Mouse (Mus musculus) lung, postnatal 25 days (tissue): ENCODE data around the gene Mxra7.
"Not testable (repeated sequence)": the region's sequence is repeated elsewhere in the genome, so short reads cannot be mapped to it uniquely, and the experiment has no call there.

Experiments
- DNase-seq: peaks from one replicate; pipeline ENCODE4 v3.0.0; 2022; ENCODE audit warnings: low spot score

The Mxra7 gene

DNA sequence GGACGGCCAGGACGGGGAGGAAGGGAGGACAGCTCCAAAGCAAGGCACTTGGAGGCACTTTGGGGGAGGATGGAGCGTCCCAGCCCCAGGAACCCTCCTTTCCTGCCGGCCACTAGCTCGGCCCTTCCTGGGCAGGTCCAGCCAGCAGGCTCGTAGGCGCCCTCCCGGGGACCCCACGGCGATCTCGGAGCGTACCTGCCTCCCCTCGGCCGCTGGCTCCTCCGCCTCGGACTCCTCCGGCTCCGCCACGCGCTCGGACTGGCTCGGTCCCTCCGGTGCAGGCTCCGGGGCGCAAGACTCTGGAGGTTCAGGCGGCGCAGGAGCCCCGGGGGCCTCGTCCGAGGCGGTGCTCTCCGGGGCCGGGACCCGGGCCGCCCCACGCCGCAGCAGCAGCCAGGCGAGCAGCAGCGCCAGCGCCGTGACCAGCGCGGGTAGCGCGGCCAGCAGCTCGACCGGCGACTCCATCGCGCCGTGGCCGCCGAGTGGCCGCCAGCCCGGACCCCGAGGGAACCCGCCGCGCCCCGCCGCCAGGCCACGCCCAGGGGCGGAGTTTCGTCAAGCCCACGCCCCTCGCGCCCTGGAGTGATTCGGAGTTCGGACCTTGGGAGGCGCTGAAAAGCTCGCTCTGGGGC, at the start of gene Mxra7:
Gene Mxra7, minus strand, starts transcription at position 513 of the 632 bp plus-strand sequence.
- peak; percentile 84 for DNase-seq

DNA sequence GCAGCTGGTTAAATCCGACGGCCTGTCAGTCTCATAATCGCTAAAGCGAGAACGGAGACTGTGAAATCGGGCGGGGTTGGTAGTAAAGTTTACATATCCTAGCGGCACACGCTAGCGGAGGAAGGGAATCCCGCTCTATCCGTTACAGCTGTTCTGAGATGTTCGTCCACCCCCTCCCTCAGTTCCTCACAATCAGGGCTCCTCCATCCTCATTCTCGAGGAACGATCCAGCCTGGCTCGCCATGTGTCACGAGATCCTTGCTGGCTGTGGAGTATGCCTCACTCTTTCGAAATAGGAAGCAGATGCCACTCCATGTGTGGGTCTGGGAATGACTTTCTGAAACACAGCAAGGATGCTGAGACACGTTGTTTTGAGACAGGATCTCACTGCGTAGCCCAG, 46.1 kb upstream of the Mxra7 start:
- DNase-seq = no peak

DNA sequence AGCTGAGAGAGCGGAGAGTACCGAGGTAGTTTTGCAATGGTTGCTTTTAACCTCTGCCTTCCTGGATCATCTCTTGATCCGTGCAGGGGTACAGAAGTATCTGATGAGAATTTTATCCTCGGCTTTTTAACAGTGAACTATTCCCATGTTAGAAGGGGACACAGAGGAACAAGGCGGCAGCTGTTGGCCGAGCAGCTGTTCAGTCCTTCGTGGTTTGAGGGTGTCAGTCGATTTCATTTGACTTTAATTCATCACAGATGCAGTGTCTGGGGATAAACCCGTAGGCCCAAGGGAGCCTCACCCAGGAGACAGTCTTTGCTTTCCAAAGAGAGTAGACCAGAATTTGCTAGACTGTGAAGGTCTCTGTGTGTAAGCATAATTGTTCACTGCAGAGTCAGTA, 43.7 kb upstream of the Mxra7 start:
- DNase-seq = no peak

DNA sequence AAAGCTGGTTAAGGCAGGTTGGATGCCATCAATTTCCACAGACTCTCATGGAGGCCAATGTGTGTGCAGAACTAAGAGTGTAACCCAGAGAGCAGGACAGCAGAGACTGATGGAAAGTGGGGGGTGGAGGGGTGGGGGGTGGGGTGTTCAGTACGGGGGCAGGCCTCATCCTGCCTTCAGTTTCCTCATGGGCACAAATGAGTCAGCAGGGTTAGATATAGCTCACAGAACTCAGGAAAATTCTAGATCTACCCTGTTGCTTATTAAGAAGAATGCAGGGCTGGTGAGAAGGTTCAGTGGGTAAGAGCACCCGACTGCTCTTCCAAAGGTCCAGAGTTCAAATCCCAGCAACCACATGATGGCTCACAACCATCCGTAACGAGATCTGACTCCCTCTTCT, 41.8 kb upstream of the Mxra7 start:
- no peak for DNase-seq

DNA sequence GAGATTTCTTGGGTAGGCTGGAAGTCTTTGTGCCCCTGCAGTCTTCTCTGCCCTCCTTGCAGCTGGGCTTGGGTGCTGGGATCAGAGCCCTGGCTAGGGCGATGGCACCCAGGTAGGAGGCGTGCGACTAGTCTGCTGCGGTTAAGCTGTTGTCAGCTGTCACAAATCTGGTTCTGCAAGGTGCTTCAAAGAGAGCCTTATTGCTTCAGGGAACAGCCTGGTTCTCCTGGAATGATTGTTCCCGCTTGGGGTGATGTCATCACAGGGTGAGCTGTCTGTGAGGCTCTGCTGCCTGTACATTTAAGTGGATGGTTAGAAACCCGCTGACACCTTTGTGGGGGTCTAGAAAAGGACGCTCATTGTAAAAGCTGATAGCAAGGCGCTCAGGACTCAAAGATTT, 41.4 kb upstream of the Mxra7 start:
- DNase-seq = peak; percentile 45

DNA sequence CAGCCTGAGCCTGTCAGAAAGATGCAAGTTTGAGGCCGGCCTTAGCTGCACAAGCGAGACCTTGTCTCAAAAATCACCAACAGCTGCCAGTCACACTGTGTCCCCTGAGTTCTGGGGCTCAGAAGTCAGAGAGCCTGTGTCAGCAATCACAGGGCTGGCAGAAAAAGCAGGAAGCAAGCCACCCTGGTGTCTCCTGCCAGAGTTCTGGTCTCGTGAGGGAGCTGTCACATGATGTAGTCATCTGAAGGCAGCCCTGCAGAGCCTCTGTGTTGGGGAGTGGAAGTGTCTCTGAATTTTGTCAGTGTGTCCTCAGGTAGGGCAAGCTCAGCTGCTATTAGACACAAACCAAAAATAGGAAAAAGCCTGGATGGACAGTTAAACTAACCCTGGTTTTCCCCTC, 40.3 kb upstream of the Mxra7 start:
- DNase-seq = no peak

DNA sequence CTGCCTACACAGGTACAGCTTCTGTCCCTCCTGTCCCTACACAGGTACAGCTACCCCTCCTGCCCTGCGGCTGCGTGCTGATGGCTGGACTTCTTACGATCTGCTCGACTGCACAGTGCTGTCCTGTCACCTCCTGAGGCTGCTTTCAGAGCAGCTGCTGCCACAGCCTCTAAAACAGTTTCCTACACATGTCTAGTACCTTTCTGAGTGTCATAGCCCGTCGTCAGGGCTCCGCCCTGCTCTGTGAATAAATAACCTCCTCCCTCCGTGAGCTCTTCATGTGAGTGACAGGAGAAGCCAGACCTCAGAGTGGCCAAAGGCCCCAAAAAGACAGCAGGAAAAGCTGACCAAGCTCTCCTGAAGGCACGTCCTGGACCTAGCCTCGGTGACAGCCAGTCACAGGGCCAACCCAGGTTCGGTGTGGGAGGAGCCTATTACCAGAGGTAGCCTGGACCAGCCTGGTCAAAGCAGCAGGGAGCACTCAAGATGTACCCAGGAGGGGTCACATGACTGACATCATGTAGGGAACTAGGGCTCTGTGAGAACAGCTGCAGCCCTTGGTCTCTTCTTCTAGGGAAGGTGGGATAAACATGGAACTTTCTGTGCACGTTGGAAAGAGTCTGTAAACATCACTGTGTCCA, 38.2 kb upstream of the Mxra7 start:
- DNase-seq = no peak

DNA sequence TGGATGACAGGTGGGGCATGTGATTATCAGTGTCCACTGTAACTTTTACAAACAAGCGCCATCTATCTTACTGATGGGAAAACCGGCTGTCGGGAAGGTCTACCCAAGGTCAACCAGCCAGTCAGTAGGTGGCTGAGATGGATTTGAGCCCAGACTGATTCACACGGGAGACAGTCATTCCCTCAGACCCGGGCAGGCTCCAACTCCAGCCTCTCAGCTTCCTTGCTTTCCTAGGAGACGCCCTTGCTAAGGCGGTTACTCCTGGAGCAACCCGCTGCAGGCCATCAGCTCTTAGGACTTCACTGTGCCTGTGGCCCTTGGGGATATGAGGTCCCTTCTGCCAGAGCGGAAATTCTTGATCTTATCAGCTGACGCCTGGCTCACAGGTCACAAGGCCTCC, 36.6 kb upstream of the Mxra7 start:
- no peak for DNase-seq

DNA sequence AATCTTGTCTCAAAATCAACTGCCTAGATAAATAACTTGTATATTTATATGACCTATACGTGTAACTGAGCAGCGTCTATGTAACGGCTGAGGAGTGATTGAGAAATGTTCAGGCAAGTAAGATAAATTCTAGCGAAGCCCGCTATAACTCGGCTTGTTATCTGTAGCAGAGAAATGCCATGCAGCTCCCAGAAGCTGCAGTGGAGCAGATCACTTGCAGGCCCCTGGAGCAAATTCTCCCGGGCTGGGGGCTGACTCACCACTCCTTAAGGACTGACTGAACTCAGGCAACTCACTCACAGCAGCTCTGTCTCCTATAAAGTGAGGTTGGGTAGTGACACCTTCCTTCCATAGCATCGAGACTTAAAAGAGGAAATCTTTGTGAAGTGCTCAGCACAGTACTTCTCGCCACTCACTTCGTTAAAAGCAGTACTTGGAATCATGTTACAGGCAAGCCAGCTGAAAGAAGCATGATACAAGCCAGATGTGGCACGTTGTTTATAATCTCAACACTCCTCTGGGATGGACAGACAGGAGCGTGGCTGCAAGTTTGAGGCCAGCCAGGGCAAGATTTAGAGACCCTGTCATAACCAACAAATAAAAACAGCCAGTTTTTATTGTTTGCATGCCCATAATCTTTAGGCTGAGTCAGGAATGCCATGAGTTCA, 29.5 kb upstream of the Mxra7 start:
- no peak for DNase-seq

DNA sequence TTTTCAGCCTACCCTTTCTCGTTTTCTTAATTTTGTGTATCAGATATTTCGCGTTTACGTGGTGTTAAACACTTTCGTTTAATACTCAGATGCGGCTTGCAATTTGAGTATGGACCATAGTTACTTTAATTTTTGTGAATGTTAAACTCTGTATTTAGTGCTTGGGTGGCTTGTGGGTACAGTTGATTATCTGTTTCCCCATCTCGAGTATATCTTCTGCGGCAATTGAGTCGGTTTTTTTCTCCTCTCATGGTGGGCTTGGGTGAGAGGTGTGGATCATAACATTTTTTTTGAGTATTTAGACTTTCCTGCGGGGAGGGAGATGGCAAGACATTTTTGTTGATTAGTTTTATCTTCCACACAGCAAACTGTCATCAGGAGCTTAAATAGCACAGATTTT, 26.4 kb upstream of the Mxra7 start:
- DNase-seq = no peak

DNA sequence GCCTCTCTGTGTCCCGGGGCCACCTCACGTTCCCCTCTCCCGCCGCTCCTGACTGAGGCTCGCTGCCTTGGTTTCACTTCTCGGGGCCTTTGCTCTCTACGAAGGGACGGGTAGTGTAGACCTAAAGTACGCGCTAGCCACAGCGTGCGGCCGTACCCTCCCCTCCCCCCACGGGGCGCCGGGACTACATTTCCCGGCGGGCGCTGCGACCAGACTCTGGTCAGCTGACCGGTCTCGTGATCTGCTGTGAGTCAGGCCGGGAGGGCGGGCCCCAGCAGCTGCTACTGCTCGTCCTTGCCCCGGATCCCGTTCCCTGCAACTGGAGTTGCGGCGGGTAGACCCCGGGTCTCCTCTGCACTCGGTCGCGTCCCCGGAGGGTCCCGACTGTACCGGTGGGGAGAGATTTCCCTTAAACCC, 25.7 kb upstream of the Mxra7 start:
- DNase-seq = peak; percentile 97

DNA sequence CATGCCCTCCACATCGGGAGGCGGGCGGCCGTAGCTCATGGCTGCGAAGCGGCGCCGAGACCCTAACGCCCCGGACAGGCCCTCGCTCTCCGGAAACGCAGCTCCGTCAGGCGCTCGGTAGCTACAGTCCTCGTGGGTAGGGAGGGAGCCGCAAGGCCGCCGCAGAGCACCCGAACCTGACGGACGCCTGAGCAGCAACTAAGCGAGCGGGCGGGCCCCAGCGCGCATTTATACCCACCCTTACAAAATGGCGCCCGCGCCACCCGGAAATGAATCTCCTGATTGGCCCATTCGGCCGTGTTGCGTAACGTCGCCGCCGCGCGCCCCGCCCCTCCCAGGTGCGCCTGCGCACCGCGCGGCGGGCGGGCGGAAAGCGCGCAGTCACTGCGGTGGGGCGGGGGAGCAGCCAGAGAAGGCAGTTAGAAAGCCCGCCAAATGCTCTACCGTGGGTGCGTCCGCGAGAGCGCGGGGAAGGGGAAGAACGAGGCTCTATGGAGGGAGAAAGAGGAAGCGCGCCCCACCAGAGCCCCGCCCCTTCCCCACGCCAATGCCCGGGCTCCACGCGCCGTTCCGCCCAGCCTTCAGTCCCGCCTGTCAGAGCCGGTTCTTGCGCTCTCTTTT, 25.2 kb upstream of the Mxra7 start, which contains the start of gene Srsf2:
Gene Srsf2, minus strand, starts transcription at position 204 of the 621 bp plus-strand sequence.
- DNase-seq = peak; percentile 96

DNA sequence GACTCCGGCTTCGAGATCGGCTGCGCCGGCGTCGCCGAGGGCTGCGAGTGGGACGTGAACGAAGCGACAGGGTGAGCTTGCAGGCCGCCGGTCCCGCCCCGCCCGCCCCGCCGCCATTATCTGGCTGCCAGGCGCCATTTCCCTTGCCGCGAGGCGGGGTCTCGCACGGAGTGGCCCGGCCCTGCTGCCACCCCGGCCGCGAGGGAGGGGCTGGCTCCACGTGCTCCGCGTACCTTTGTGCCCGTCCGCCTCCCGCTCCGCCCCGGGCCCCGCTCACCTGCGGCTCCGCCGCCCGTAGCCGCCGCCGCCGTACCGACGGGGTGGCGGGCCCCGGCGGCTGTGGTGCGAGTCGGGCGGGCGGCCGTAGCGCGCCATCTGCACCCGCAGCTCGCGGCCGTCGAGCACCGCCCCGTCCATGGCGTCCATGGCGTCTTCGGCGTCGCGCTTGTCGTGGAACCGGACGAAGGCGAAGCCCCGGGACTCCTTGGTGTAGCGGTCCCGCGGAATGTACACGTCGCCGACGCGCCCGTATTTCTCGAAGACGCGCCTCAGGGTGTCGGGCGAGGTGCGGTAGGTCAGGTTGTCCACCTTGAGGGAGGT, 24.5 kb upstream of the Mxra7 start, which contains the start of gene Mfsd11:
Gene Mfsd11, plus strand, starts transcription at position 150 of the 600 bp plus-strand sequence.
- DNase-seq = peak; percentile 88

DNA sequence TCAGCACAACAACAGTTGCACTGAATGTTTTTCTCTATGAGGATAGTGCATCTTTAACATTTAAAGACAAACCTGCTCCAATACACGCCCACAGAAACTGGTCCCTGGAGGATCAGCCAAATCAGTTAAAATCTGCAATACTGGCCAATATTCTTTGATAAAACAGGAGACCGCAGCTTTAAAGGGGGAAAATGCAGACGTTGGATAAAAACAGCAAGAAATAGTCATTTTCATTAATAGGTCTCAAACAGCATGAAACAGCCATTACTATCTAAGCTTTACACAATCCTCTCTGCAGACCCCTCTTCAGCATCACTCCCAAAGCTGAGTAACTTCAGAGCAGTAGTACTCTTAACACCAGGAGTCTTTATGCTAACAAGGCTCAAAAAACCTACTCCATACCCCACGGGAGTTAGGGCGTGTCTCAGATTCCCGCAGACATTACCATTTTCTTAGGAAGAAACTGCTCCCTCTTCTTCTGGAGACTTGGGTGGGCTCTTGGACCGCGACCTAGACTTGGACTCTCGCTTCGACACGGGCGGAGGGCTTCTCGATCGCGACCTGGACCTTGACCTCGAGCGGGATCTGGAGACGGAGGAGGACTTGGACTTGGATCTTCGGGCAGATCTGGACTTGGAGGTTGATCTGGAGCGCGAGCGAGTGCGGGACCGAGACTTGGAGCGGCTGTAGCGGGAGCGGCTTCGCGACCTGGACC, 23.9 kb upstream of the Mxra7 start:
- DNase-seq = no peak

DNA sequence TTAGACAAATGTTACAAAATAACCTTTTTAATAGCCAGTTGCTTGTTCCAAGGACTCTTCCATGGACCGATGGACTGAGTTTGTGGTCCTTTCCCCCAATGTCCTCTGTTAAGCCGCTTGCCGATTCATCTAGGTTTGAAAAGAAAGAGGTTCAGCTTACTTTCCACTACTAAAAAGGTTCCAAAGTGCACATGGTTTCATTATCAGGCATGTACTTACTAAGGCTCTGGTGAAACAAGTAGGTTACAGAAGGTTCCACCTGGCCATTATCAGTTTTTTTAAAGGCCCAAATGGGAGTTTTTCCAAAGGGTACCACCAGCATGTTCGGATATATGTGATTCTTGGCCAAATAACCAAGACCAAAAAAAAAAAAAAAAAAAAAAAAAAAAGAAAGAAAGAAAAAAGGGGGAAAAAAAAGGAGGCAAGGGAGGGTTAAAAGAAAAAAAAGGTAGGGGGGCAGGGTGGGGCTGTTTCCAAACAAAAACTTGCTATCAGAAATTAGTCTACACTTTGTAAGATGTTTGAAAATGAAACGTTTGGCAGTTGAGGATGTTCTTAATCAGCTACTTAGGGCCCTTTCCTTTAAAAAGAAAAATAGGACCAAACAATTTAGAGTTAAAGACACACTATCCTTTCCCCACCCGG, 23.1 kb upstream of the Mxra7 start:
- no peak for DNase-seq

DNA sequence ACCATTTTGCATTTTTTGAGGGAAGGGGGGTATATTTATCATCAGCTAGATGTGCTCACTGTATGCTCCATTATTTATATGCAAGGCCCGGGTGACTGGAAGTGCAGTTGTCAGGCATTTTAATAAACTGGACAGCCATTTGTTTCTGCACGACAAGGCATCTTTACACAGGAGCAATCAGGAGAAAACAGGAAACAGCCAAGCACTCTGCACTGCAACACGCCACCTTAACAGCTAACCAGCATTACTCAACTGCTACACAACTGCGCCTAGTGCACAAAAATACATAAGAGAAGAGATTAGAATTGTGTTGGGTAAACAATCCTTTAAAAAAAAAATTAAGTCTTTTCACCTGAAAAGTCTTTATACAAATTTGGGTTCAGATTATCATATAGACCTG, 22.2 kb upstream of the Mxra7 start:
- DNase-seq = no peak

DNA sequence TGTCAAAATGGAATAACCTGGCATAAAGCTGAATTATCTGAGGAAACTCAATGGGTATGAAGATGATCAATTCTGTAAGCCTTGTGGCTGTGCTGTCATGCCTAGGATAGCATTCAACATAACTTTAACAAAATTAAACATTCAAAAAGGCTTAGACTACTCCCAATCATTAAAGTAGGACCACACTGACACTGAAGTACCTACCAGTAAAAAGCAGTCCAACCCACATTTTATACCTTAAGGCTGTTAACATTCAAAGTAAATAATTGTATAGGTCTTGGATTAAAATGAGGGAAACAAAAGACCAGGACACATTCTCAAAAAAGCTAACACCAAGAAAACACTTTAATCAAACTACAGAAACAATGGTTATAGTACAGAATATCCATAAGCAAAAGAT, 21.7 kb upstream of the Mxra7 start:
- DNase-seq = no peak

DNA sequence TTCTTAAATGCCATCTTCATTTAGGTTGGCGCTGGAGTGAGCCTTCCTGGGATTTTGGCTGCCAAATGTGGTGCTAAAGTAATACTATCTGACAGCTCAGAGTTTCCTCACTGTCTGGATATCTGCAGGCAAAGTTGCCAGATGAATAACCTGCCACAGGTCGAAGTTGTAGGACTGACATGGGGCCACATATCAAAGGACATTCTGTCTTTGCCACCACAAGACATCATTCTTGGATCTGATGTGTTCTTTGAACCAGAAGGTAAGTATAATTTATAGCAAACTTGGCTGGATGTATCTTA, 21.0 kb upstream of the Mxra7 start:
- DNase-seq = not testable (repeated sequence)

DNA sequence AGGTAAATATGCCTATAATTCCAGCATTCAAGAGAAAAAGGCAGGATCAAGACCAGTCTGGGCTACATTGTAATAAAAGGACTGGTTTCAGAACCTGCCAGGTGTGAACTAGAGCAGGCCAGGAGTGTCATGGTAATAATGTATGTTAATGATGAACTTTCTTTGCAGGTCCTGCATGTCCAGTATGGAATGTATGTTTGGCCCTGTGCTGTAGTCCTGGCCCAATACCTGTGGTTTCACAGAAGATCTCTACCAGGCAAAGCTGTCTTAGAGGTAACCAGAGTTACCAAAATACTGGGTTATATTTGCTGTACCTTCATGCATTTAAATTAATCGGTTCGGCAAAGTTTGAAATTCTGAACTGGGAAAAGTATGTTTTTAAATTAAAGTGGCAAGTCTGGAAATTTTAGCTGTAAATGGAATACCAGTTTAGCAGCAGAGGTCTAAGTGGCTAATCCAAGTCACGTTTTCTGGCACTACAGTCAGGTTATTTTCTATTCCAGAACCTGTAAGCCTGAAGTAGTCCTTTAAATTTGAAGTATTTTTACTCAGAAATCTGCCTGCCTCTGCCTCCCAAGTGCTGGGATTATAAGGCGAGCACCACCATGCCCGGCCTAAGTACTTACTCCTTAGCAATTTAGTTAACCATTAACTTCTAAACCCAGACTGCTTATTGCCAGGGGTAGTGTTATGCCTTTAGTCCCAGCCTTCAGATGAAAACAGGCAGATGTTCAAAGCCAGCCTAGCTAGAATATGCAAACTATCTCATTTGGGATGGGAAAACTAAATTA, 20.4 kb upstream of the Mxra7 start:
- no peak for DNase-seq

DNA sequence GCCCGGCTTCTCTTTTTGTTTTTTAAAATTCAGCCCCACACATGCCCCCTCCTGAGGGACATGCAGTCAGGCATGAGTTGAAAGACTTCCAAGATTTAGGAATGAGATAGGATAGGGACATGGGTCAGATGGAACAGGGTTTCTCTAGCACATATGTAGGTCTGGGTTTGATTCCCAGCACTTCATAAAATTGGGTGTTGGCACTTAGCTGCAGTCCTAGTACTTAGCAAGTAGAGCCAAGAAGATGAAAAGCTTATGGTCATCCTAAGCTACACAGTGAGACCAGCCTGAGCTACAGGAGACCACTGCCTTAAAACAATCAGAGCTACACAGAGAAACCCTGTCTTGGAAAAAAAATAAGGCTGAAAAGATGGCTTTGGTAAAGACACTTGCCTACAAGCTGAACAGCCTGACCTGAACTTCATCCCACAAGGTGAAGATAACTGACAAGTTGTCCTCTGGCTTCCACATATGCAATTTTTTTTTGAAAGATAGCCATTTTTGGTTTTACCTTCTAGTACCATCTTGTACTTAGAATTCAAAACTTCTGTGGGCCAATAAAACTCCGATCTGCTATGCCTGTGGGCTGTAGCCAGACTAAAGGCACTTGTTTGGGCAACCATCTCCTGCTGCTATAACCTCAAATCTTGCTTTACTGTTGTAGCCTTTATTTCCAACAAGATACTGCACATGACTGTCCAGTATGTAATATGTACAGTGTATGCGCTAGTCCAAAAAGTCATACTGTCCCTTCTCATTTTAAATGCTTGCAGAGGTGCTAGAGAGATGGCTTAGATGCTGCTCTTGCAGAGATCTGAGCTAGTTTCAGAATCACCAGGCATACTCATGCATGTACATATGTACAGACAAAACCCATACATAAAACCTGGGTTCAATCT, 19.6 kb upstream of the Mxra7 start:
- no peak for DNase-seq
